Mouse (Mus musculus): Measurements from ENCODE around the gene Tab1.

DNA sequence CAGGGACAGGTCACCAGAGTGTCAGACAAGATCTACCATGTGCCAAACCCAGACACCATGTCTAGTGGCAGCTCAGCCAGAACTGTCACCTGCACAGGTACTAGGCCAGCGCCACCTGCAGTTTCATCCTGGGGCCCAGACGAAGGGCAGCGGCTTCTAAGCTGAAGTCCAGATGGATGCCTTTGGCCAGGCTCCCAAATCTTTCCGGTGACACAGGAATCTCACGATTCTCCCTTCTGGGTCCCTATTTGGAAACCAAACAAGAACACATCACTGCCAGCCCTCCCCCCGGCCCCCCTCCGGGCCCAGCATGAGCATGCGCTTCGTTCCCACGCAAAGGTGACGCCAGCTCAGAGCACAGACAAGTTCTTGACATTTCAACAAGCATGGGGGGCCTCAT, 30.3 kb downstream of the Tab1 start:
- TF ChIP-seq POLR2A (IDR thresholded peaks at IDR 0.05; ENCODE audit: control insufficient read depth, extremely low read depth, insufficient read depth, low read length, poor library complexity): no peak
- TF ChIP-seq CTCF (IDR thresholded peaks at IDR 0.05; ENCODE audit: borderline replicate concordance, control insufficient read depth, extremely low read depth, insufficient read depth, low read length, poor library complexity): no peak

Data from thymus, adult 2 months (tissue).